Mouse (Mus musculus) lung, postnatal 14 days (tissue): ENCODE results near the gene Mecom.

ENCODE experiments used
- DNase-seq: peaks from one replicate; pipeline ENCODE4 v3.0.0; 2021

The Mecom gene

DNA sequence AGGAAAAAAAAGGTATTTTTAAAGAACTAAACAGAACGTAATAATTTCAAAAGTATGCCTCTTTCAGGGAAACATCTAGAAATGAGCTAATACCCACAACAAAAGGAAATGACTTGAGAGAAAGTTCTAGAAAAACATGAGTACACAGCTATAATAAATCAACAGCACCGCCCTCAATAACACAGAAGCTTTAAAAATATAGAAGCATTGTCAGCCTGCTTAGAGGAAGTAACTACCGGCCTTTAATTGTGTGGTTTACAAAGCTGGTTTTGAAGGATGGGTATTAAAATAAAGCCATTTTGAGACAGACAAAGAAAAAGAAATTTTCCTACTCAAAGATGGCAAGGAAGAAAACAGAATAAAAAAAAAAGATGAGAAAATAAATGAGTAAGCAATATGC, 217.3 kb downstream of the Mecom start:
- DNase-seq: no peak

DNA sequence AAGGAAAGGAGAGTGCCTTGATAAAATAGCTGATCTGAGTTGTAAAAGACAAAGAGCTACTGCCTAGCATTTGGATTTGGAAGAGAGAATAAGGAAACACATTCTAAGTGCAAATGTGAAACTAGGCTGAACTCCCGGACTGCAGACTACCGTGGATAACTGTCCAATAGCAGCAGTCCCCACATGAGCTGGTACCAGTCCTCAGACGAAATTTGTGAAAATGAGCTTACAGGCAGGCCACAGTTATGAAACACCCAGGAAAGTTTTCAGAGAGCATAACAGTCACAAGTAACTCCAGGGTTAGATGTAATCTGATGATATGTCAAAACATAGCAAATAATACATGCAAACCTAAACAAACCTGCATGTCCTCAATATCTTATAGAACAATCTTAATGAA, 217.8 kb downstream of the Mecom start:
- no peak for DNase-seq

DNA sequence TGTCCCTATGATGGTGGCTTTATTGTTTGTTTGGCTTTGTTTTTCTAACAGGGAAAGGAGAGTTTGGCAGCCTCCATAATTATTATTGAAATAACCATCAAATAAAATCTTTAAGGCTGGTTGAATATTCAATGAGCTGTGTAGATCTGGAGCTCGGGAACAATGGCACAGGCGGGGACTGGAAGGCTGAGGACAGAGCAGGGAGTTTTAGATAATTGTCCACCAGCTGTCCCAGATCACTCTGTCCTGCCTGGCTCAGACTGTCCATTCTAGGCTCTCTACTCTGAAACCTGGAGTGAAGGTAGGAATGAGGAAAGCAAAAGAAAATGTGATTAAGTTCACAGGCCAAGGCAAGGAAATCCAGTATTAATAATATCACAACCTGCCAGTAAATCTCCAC, 232.9 kb downstream of the Mecom start:
- DNase-seq: no peak

DNA sequence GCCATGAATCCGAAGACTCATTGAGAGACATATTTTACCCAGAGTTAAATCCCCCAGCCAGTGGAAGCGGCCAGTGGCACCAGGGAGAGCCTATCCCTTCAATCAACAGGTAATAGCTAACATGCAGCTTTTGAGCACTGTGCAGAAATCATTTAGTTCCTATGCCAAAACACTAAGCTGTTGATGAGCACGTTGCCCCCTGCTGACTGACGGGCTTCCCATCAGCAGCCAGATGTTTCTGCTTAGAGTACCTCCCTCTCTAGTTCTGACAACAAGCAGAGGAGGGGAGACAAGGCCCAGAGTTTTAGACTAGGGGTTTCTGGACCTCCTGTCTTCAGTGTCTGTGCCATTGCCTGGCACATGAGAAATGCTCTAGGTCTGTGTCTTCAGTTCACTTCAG, 239.7 kb downstream of the Mecom start:
- DNase-seq: no peak

DNA sequence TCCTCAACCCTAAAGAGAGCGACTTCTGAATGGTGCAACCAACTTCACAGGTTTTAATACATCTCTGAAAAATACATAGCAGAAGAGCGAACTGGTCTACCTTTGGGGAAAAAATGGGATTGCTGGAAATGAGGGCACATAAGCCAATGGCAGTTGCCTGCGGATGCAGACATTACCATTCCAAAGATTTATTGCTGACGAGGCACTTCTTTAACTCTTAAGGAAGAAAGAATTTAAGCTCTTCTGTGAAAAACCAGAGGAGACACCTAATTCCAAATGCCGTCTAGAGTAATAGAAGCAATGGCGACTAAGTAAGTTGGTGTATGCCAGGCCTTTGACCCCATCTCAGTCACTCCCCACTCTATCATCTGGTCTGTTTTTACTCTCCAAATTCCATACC, 240.2 kb downstream of the Mecom start:
- DNase-seq: no peak

DNA sequence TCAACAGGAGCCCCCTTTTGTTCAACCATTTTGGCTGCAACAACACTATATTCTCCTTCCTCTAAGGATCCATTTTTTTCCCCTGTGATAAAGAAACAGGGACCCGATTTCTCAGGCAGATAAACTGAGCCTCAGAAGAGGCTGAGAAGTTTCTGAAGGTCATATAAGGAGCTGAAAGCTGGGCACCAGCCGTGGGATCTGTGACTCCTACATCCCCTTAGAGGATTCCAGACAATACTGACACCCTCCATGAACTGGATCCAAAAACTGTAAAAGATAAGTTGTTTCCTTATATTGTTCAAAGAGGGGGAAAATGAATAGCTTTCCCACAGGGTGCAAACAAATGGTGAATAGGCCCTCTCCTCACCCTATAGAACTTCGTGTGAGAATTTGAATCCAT, 241.7 kb downstream of the Mecom start:
- DNase-seq: no peak

DNA sequence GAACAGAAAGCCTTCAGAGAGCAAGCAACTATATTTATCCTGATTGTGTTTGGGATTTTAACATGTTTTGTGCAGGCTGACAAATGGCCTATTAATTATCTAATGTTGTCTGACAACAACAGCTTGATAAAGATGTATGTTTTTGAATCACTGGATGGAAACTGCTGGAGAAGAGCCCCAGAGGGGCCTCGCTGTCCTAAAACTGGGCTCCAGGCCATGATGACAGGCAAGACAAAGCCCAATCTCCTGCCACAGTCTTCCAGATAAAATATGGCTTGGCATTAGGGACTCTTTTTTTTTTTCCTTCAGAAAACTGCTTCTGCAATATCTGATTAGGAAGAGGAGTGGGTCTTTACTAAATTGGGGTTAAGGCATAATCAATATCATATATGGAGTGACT, 248.3 kb downstream of the Mecom start:
- DNase-seq: no peak

DNA sequence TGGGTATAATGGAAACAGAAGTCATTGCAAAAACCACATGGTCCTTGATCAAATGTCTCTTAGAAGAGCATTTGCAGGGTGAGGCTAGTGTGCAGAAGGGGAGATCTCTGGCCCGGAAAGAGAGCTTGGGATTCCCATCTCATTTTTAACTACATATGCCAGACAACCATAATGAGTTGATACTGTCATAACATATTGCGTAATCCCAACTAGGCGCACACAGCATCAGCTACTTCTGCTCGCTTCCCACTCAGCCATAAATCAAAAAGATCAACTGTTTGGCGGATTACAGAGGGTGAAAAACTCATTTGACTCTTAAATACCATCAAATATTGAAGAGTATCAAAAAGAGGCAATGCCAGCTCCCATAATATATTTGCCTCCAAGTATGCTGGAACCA, 253.4 kb downstream of the Mecom start:
- DNase-seq: no peak

DNA sequence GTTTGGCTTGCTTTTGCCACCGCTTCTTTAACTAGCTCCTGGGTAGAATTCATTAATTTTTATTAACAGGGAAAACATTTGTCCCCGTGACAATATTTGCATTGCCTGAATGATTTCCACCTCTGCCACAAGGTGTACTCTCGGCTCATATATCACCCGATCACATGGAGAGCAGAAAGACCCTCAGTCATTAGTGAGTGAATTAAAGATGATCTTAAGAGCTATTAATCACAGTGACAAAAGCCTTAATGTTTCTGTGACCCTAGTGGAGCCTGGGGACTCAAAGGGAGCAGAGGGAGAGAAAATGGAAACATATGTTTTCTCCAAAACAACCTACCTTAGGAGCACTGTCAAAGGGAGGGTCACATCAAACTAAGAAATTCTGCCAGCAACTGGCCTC, 261.3 kb downstream of the Mecom start:
- no peak for DNase-seq

DNA sequence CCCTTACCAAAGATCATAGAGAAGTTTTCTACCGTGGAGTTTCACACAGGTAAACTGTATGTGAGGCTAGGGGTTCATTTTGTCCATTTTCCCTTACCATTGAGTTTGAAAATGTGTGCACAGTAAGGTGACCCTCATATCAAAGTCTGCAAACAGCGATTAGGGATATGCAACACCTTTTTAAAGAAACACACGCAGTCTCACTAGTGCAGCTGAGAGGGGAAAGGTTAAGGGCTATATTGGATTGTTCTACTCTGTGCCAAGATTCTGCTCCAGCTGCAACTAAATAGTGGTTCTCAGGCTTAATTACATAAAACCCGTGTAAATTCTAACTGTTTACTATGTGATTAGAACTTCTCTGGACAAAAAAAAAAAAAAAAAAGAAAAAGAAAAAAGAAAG, 263.7 kb downstream of the Mecom start:
- no peak for DNase-seq

DNA sequence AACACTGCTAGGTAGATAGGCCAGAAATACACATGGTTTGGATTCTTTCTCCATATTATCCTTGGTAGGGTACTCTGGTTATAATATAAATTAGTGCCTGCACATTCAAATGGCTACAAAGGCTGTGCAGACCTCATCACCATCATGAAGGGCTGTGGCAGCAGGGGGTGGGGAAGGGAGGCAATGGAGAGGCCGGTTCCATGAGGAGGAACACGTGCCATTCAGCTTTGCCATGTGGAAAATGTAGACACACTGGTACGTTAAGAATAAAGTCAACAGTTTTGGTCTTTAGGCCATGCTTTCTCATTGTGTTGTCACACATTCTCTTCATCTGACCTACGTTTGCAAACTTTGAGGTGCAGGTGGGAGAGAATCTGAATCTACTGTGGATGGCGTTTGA, 264.2 kb downstream of the Mecom start:
- DNase-seq: no peak

DNA sequence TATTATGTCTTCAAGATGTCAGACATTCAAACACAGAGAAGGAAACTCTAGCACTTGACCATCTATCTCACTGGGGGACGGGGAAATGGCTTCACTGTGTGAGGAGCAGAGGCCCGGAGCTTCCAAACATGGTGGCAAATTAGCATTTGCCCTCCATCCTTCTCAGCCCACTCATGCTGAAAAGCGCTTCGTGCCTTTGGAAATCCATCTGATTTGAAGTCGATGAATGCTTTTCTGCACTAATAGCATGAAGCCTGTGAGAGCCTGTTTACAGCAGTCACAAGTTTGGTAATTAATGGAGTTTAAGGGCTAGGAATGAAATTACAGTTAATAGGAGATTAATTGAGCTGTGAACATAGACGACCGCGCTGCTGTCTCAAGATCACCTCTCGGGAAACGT, 270.2 kb downstream of the Mecom start:
- DNase-seq: no peak

DNA sequence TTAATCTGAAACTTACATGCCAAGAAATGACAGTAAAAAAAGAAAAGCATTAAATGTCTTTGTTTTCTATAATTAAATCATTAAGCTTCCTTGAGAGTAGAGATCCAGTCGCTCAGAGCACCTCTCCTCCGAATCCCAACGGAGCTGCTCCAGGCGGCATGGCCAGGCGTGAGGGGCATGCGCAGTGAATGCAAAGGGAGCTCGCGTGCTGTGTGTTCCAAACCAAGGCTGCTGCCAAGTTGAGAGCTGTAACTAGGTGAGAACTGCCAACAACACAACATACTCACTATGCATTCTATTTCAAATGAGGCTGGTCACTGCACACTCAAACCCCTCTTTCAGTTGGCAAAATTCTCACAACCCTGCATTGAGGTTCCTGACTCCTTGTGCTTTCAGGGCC, 271.7 kb downstream of the Mecom start:
- DNase-seq: no peak

DNA sequence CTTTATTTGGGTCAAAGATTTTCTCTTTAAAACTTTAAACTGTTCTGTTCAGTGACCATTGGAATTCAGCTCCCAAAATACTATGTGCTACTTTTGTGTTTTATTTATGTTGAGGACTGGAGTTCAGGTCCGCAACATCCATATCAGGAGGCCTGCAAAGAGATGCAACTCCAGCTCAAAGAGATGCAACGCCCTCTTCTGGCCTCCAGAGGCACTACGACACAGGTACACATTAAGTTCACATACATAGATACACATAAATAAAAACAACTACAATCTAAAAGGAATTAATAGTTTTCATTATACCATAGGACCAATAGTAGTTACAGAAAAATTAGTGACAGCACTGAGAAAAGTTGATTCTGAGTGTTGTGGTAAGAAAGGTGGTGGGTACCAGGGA, 278.6 kb downstream of the Mecom start:
- DNase-seq: no peak

DNA sequence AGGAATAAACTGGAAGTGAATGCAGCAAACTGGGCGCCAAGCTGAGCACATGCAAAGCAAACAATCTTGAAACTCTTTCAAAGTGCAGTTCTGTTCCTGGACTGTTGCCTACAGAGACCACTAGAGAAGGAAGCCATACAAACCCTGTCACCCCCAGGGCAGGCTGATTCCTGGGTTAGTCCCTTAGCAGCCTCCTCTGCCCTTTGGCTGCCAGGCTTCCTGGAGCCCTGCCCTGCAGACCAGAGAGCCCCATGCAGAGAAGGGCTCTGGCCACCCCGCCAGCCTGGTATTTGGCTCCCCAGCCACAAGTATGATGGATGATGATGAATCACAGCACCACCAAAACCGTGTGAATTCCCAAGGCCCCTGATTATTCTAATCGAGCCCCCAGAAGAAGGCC, 286.9 kb downstream of the Mecom start:
- peak; percentile 11 for DNase-seq

DNA sequence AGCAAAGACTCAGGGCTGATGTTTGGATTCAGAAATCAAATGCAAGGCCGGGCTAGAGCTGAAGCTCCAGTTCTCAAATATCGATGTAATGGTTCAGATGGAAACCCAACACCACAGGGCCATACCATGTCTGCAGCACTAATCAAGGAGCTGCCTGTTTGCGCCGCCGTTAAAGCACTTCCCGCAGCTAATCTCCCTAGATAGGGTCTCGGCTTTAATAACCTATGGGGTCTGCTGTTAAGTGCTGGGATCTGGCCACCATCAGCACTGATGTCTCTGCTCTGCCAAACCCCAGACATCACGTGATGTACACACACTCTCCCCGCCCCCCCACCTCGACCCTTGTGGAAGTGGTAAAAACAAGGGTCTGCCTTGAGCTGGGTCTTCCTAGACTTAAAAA, 289.4 kb downstream of the Mecom start:
- DNase-seq: no peak

DNA sequence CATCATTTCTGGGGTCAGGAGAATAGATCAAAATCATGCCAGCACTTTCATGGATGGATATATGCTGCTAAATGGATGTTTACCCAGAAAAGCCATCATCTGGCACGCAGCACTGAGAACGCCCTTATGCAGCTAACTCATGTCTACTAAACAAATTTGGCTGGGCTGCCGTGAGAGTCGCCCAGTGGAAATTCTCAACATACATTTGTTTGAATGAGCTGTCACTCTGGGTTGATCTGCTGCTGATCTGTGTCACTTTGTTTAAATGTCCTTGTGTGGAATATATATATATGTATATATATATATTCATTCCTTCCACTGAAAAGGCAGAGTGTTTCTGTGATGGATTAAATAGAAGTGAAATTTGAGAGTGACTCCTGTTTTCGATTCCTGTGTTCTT, 290.0 kb downstream of the Mecom start:
- no peak for DNase-seq

DNA sequence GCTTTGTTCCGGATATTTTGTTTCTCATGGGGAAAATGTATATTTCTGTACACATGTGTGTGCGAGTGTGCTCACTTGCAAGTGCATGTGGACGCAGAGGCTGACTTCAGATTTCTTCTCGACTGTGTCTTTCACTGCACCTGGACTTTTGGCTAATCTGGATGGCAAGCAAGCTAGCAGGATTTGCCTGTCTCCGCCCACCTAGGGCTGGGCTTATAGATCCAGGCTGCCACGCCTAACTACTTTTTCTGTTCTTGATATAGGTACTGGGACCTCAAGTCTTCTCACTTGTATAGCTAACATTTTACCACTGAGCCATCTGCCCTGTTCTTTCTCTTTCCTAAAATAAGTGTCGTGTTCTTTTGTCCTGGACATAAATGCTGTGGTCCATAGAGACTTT, 290.9 kb downstream of the Mecom start:
- DNase-seq: no peak

DNA sequence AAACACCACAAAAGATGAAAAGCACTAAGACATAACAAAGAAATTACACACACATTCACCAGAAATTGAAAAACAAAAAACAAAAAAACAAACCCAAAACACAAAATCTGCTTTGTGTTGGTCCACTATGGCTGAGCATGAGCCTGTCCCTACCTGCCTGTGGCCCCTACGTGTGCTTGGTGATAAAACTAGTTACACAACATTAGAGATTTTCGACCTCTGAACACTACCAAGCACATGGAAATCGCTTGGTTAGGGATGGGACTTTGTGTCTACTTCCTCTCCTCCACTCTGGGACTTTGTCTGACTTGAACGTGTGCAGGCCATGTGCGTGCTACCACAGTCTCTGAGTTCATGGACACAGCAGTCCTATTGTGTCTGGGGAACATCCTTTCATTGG, 292.0 kb downstream of the Mecom start:
- DNase-seq: no peak

DNA sequence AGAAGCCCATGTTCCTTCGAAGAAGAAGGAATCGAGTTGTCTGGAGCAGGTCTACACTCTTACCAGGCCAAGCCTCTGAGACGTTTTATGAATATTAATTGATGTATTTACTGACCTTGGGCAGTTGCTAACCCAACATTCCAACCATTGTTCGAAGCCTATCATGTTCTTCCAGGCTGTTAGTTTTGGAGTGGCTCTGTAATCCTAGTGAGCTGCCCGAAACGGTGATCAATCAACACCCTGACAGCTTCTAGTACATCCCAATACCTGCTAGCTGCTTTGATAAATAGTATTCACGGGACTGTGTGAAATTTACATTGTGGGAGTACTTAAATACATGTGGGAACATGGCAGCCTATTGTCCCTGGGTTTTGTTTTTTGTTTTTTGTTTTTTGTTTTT, 293.4 kb downstream of the Mecom start:
- no peak for DNase-seq

DNA sequence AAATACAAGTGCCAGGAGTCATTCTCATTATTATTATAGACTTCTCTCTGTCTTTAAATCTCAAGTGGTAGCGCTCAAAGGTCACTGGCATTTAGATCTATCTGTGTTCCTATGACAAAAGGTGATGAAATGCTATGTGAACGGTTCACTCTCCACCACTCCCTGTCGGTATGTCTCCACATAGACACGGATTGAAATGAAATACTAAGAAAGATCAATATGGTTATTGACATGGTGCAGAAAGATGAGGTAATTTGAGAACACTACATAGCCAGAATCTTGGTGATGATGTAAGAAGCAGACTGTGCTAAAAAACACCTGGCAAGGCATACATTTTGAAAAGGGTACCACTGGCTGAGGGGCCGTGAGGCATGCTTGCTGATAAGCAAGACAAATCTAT, 294.1 kb downstream of the Mecom start:
- DNase-seq: no peak

DNA sequence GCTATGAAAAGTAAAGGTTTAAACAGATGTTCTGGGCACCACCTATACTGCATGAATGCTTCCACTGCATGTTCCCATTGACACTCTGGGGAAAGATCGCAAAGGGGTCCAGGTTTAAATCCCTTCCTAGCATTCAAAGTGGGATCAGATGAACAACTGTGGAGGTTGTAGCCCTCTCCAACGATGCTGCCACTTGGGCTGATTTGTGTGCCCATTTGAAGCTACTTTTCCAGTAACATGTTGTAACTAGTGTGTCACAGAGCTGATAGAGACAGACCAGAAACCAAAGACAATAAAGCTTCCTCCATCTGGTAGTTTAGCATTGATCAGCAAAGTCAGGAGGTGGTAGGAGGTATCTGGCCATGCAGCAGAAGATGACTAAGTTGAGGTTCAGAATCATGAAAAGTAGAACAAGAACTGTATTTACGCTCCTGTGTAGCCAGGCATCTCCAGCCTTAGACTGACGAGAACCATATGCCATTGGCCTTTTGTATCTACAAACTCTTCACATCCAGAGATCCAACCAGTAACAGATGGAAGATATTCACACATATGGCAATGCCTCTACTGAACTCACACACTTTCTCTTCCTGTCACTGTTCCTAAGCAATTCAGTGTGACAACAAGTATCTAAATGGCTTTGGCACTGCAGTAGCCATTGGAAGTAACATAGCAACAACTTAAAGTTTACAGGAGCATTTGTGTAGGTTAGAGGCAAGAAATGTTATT, 299.0 kb downstream of the Mecom start:
- no peak for DNase-seq

DNA sequence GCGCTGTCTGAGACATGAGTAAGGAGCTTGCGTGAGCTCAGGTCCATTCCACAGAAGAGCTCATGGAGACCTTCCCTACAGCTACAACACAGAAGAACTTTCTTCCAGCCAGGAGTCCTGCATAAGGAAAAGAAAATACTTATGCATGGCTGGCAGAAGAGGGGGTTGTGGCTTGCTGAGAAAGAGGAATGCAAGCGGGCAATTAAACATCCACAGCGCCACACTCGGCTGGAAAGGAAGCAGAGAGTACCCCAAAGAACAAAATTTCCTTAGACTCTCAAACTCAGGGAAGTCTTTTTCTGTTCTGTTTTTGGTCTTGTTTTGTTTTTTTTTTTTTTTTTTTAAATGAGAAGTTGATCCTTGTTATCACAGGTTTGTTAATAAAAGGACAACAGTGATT, 300.6 kb downstream of the Mecom start:
- DNase-seq: peak; percentile 18

DNA sequence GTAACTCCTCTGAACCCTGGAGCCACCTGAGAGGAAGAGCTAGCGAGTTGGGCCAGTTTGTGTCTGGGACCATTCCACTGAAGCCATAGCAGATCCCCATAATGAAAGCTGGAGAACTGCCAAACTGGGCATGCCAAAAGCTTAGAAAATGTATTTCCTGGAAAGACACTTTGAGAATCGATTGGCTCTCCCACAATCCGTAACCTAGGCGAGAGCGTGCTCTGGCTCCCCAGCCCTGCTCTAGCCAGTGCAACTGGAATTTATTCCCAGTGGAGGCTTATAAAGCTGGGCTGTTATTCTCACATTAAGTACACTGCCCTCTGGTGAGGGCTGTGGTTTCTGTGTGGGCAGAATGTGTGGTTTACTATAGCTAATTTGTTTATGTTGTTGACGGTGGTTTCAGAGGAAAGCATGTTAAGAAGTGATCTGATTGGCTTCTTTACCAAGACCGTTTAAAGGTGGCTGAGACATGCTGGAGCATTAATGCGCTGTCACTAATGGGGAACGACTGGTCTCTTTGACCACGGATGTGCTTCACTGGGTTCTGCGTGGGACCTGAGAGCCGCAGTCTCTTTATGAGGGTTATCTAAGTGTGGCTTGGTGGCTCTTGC, 301.3 kb downstream of the Mecom start:
- peak; percentile 20 for DNase-seq

DNA sequence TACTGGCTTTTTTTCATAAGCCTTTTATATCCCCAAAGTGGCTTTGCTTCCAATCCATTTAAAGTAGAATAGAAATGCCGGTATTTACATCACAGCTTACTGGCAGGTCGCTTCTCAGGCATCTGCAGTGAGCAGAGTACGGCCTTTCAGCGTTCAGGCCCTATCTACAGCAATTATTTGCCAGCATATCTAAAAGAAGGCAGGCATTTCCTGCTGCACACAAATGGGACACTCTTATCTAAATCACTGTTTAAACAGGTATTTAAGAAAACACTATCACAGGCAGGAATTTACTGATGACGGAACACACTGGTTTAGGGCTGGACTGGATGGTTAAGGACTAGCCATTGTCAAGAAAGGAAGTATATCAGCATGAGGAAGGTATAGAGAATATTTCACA, 301.9 kb downstream of the Mecom start:
- DNase-seq: no peak
